Mouse (Mus musculus): Measurements from ENCODE around the gene Chd5.

Gene Chd5

GRCm38 (mm10) chr4:152353886-152354637 is 15.6 kb downstream of the Chd5 start:
- peak; percentile 38 for DNase-seq (ENCODE audit: low read depth, low spot score)

GRCm38 (mm10) chr4:152355672-152356071 is 17.2 kb downstream of the Chd5 start:
- no peak for DNase-seq (ENCODE audit: low read depth, low spot score)

- DNase-seq (ENCODE audit: low read depth, low spot score), result no peak
Measured at GRCm38 (mm10) chr4:152359700-152360099, 21.2 kb downstream of the Chd5 start.

- DNase-seq (ENCODE audit: low read depth, low spot score), result no peak
Measured at GRCm38 (mm10) chr4:152360855-152361254, 22.4 kb downstream of the Chd5 start.

- peak; percentile 51 for DNase-seq (ENCODE audit: low read depth, low spot score)
Measured at GRCm38 (mm10) chr4:152362180-152362579, 23.7 kb downstream of the Chd5 start.

GRCm38 (mm10) chr4:152365228-152365627 is 26.8 kb downstream of the Chd5 start:
- DNase-seq (ENCODE audit: low read depth, low spot score), result no peak

- no peak for DNase-seq (ENCODE audit: low read depth, low spot score)
Measured at GRCm38 (mm10) chr4:152382528-152383252, 44.2 kb downstream of the Chd5 start.

GRCm38 (mm10) chr4:152385644-152386043 is 47.2 kb downstream of the Chd5 start:
- DNase-seq (ENCODE audit: low read depth, low spot score), result no peak

GRCm38 (mm10) chr4:152392192-152392591 is 53.7 kb downstream of the Chd5 start:
- DNase-seq (ENCODE audit: low read depth, low spot score), result no peak

GRCm38 (mm10) chr4:152392627-152393026 is 54.2 kb downstream of the Chd5 start:
- no peak for DNase-seq (ENCODE audit: low read depth, low spot score)

- DNase-seq (ENCODE audit: low read depth, low spot score), result no peak
Measured at GRCm38 (mm10) chr4:152398926-152399325, 60.5 kb downstream of the Chd5 start.

- DNase-seq (ENCODE audit: low read depth, low spot score), result no peak
Measured at GRCm38 (mm10) chr4:152405143-152405542, 66.7 kb downstream of the Chd5 start.

GRCm38 (mm10) chr4:152405671-152406201 is 67.3 kb downstream of the Chd5 start:
- no peak for DNase-seq (ENCODE audit: low read depth, low spot score)

- no peak for DNase-seq (ENCODE audit: low read depth, low spot score)
Measured at GRCm38 (mm10) chr4:152406531-152406930, 68.1 kb downstream of the Chd5 start.

- peak; percentile 76 for DNase-seq (ENCODE audit: low read depth, low spot score)
Measured at GRCm38 (mm10) chr4:152410961-152411360, 72.5 kb downstream of the Chd5 start.

- peak; percentile 59 for DNase-seq (ENCODE audit: low read depth, low spot score)
Measured at GRCm38 (mm10) chr4:152412524-152413080, 74.2 kb downstream of the Chd5 start.

- no peak for DNase-seq (ENCODE audit: low read depth, low spot score)
Measured at GRCm38 (mm10) chr4:152418229-152419060, 80.0 kb downstream of the Chd5 start.

- no peak for DNase-seq (ENCODE audit: low read depth, low spot score)
Measured at GRCm38 (mm10) chr4:152423576-152423975, 85.1 kb downstream of the Chd5 start.

- peak; percentile 66 for DNase-seq (ENCODE audit: low read depth, low spot score)
Measured at GRCm38 (mm10) chr4:152424341-152424740, 85.9 kb downstream of the Chd5 start.

GRCm38 (mm10) chr4:152424922-152425321 is 86.5 kb downstream of the Chd5 start:
- DNase-seq (ENCODE audit: low read depth, low spot score), result peak; percentile 63

- no peak for DNase-seq (ENCODE audit: low read depth, low spot score)
Measured at GRCm38 (mm10) chr4:152428259-152428658, 89.8 kb downstream of the Chd5 start.

Measured in 3T3-L1 (cell line).